Mouse (Mus musculus) v-Abl transformed pro-B cells (cell line): ENCODE measurements around the gene Il33.
"Not testable (repeated sequence)": the region's sequence is repeated elsewhere in the genome, so short reads cannot be mapped to it uniquely, and the experiment has no call there.

Source experiments
- in situ Hi-C, 2 experiments: fragments of 400-800 bp; cut with MboI; formaldehyde crosslinking; loops; one replicate each; pipeline ENCODE4 v1.15.1; 2025; ENCODE audit not compliant: unreplicated experiment in 2 of 2

Il33 gene

GRCm38 (mm10) chr19:29937445-29937844 lies 12.5 kb downstream of the Il33 start:
- in situ Hi-C loops: no loop called here

GRCm38 (mm10) chr19:29940239-29940638 lies 15.3 kb downstream of the Il33 start:
- in situ Hi-C loops: no loop called here

- in situ Hi-C loops: no loop called here
These were observed 16.3 kb downstream of the Il33 start for GRCm38 (mm10) chr19:29941208-29941607.

GRCm38 (mm10) chr19:29942358-29942757 lies 17.4 kb downstream of the Il33 start:
- in situ Hi-C loops: no loop called here

- in situ Hi-C loops: no loop called here
These were observed 19.5 kb downstream of the Il33 start for GRCm38 (mm10) chr19:29944426-29944825.

GRCm38 (mm10) chr19:29944935-29945334 lies 20.0 kb downstream of the Il33 start:
- in situ Hi-C loops: not testable (repeated sequence)

- in situ Hi-C loops: no loop called here
These were observed 20.9 kb downstream of the Il33 start for GRCm38 (mm10) chr19:29945557-29946422.

- in situ Hi-C loops: no loop called here
These were observed 21.5 kb downstream of the Il33 start for GRCm38 (mm10) chr19:29946423-29946716.

- in situ Hi-C loops: no loop called here
These were observed 22.1 kb downstream of the Il33 start for GRCm38 (mm10) chr19:29947056-29947455.

- in situ Hi-C loops: no loop called here
These were observed 23.2 kb downstream of the Il33 start for GRCm38 (mm10) chr19:29947891-29948801.

GRCm38 (mm10) chr19:29952538-29952937 lies 27.6 kb downstream of the Il33 start:
- in situ Hi-C loops: no loop called here

GRCm38 (mm10) chr19:29953833-29954232 lies 28.9 kb downstream of the Il33 start:
- in situ Hi-C loops: no loop called here

GRCm38 (mm10) chr19:29955454-29955853 lies 30.5 kb downstream of the Il33 start:
- in situ Hi-C loops: no loop called here

GRCm38 (mm10) chr19:29960906-29961305 lies 36.0 kb downstream of the Il33 start:
- in situ Hi-C loops: no loop called here

- in situ Hi-C loops: no loop called here
These were observed 36.9 kb downstream of the Il33 start for GRCm38 (mm10) chr19:29961842-29962241.

- in situ Hi-C loops: no loop called here
These were observed 38.7 kb downstream of the Il33 start for GRCm38 (mm10) chr19:29963598-29964092.

GRCm38 (mm10) chr19:29967960-29968359 lies 43.0 kb downstream of the Il33 start:
- in situ Hi-C loops: no loop called here

GRCm38 (mm10) chr19:29973396-29973795 lies 48.5 kb downstream of the Il33 start:
- in situ Hi-C loops: no loop called here

- in situ Hi-C loops: loop anchor here (5.0 kb wide), 3 partner anchors 148 to 228 kb away; no protein-coding TSS in a partner anchor
These were observed 53.9 kb downstream of the Il33 start for GRCm38 (mm10) chr19:29978847-29979246.

- in situ Hi-C loops: loop anchor here (5.0 to 10.0 kb wide), 5 partner anchors 145 to 228 kb away; no protein-coding TSS in a partner anchor
These were observed 54.7 kb downstream of the Il33 start for GRCm38 (mm10) chr19:29979452-29980089.
